Mouse (Mus musculus) gastrocnemius, postnatal 25 days (tissue): ENCODE data around the gene Sapcd1. TPM values are rescaled to one million over a fixed set of nuclear protein-coding genes. Genes with fewer than 3 reads are reported as not detected.
A peak's percentile ranks its signal among the peaks of the same experiment; 100 is the strongest.
"Not testable (repeated sequence)": the region's sequence is repeated elsewhere in the genome, so short reads cannot be mapped to it uniquely, and the experiment has no call there.

Experiments used
- DNase-seq: peaks from one replicate; pipeline ENCODE4 v3.0.0; 2022
- total RNA-seq, 2 experiments: library from RNA; stranded (reverse); gene quantifications; 1 replicate in 1 of 2; 2 replicates in 1 of 2; pipeline ENCODE4 v1.2.3; 2021

Sapcd1 gene
- total RNA-seq, 2 experiments from 2014 or later = 0.31 TPM; not detected in 1

DNA sequence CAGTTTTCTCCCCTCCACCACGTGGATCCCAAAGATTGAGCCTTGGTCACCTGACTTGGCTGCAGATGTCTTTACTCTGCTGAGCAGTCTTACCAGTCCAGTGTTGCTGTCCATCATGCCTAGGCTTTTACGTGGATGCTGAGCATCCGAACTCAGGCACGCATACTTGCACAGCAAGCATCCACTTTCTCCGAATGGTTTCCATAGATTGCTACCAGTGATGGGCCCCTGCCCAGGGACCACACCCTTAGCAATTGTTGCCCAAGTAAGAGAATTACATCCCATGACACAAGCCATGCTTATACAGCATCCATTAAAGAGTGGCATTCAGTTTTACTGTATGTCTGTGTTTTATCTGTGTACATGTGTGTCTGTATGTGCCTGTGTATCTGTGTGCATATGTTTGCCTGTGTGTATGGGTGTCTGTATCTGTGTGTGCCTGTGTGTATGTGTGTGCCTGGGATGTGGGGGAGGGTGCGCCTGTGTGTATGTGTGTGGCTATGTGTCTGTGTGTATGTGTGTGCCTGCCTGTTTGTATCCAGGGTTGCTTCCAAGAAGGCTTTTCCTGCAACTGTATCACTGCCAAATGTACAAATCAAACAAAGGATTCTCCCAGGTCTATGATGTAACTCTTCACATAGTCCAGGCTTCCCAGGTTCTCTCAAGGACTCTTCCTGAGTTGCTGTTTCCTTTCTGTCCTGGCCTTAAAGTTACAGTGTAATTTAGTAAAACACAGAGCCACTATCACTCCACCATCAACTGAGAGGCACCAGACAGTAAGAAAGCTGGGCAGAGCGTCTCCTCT, 28.1 kb upstream of the Sapcd1 start:
- no peak for DNase-seq

DNA sequence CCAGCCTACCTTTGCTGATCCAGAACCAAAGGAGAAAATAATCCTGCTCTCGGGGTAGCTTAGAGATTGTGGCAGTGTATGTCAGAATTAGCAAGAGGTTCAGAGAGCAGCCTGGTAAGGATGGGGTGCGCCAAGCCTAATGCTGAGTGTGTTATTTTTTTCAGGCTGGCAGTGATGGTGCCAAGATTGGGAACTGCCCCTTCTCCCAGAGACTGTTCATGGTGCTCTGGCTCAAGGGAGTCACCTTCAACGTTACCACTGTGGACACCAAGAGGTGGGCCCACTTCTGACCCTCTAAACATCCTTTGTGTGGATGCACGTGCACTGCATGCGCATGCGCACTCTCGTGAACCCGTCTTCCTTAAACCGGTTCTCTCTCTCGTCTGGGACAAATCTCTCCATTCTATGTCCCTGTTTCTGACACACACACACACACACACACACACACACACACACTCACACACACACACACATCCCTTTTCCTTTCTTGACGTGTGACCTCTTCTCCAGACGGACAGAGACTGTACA, 24.5 kb upstream of the Sapcd1 start:
- DNase-seq = no peak

DNA sequence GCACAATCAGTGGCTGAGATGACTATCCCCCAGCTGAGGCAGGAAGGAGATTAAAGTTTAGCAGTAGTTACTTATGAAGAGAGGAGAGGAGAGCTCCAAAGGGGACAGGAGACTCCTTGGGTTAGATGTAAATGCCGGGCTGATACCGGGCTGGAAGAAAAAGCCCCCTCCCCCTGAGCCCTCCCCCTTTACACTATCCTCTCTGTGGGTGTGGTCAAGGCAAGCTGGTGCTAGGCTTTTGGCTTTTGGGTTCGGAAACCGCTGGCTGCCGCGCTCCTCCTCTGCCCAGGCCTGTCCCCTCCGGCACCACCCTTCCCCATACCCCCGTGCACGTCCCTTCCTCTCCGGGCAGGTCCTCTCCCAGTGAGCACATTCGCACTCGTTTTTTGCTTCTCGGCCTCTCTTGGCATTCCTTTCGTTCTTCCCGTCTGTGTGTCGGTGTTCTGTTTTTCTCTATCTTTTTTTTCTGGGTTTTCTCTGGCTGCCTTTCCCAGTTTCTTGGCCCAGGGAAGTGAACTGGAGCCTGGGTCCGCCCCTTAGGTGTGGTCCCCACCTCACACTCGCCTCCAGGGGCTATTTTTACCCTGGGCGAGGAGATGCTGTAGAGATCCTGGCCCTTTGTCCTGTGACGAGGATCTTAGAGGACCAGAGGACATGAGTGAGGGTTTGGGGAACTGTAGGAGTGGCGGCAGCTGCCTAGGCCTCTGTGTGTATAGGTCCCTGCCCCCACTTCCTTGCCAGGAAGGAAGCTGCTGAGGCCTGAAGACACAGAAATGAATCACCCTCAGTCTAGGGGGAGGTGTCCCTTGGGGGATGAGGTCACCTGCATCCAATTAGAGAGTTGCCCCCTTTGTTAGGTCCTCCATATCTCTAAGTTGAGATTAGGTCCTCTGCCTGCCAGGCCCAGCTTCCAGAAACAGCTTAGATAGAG, 23.6 kb upstream of the Sapcd1 start:
- peak; percentile 72 for DNase-seq

DNA sequence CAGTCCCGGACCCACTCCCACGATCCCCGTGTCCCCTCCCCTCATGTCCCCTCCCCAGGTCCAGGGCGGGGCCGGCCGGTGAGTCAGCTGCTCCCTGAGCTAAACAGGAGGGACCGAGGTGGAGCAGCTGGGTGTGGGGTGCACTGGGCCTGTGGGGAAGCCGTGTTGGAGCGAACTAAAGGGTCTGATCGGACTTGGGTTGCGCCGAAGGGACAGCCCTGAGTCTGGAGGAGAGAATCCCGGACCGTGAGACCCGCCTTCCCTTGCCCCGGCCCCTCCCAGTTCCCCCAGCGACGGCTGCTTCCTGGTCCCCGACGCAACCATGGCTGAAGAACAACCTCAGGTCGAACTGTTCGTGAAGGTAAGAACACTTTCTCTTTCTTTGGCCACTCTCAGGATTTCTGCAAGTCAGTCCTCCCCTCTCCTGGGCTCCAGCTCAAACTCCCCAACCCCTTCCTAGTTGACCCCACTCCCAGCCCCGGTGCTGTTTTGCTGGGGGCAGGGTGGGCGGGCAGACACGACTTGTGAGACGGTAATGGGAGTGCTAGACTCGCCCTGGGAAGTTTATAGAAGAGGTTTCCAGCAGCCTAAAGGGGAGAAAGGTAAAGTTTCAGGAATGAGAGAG, 22.4 kb upstream of the Sapcd1 start:
- peak; percentile 80 for DNase-seq

DNA sequence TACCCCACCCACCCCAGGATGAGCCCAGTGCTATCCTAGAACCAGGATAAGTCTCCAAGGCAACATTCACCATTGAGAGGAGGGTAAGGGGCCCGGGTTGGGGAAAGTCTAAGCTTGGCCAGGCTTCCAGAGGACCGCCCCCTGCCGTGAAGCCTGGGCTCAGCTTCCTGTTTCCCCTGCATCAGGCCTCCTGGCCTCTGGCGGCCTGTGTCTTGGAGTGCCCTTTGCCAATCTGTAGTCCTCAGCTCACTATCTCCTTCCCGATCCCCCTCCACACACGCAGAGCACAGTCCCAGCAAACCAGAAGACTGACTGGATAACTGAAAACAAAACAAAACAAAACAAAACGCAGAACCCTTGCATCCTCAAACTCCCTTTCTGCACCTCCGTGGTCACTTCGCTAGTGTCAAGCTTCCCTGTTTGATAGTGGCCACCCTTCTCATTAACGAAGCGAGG, 21.8 kb upstream of the Sapcd1 start, which contains the start of gene Clic1:
Gene Clic1 (plus strand): TSS at position 406 of the 456 bp plus-strand sequence.
- DNase-seq = peak; percentile 58

DNA sequence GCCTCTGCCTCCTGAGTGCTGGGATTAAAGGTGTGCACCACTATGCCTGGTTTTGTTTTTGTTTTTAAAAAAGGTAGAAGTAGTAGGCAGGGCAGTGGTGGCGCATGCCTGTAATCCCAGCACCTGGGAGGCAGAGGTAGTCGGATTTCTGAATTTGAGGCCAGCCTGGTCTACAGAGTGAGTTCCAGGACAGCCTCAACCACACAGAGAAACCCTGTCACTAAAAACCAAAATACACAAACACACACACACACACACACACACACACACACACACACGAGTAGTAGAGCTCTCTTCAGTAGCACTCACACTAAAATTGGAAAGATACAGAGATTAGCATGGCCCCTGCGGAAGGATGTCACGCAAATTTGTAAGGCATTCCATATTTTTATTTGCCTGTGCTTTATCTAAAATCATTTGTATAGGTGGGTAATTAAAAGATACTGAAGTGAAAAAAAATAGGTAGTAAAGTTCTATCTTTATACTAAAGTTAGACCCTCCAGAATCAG, 21.2 kb upstream of the Sapcd1 start:
- no peak for DNase-seq

DNA sequence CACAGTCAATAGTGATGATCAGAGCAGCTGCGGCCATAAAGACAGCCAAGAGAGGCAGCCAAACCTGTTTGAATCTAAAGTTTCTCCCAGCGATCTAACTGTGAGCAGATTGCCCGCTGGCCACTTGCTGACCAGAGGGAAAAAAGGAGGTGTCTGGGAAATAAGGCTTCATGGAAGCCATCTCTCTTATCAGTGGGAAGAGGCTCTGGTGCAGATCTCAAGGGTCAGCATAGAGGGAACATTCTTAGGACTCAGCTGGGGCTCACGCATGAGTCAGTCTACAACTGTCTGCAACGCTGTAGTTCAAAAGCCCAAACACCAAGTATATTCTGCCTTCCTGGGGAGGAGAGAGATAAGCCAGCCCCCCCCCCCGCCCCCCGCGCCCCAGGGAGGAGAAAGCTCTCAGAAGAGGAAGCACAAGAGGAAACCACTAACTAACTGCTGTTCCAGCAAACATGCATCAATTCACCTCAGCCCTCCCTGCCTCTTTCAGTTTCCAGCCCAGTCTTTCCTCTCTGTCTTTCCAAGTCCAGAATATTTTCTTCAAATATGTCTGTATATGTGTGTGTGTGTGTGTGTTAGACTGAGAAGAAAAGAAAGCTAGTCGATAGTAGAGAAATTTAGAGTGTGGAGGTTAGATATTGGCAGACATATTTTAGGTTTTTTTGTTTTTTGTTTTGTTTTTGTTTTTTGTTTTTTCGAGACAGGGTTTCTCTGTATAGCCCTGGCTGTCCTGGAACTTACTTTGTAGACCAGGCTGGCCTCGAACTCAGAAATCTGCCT, 20.5 kb upstream of the Sapcd1 start:
- DNase-seq = peak; percentile 34

DNA sequence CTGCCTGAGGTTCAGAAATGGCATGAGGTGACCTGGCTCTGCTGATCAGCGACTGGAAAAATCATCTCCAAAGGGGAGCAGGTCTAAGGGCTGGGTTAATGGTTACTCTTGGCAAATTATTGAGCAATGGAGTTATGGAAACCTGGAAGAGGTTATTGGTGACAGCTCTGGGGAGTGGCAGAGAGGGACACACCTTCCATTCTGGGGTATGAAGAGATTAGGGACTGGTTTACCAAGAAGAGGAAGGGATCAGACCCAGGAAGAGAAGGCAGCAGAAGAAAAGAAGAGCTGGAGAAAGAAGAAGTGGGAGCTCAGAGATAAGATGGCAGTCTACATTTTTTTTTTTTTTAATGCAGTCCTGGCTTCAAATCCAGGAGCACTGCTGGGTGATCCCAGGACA, 19.9 kb upstream of the Sapcd1 start:
- no peak for DNase-seq

DNA sequence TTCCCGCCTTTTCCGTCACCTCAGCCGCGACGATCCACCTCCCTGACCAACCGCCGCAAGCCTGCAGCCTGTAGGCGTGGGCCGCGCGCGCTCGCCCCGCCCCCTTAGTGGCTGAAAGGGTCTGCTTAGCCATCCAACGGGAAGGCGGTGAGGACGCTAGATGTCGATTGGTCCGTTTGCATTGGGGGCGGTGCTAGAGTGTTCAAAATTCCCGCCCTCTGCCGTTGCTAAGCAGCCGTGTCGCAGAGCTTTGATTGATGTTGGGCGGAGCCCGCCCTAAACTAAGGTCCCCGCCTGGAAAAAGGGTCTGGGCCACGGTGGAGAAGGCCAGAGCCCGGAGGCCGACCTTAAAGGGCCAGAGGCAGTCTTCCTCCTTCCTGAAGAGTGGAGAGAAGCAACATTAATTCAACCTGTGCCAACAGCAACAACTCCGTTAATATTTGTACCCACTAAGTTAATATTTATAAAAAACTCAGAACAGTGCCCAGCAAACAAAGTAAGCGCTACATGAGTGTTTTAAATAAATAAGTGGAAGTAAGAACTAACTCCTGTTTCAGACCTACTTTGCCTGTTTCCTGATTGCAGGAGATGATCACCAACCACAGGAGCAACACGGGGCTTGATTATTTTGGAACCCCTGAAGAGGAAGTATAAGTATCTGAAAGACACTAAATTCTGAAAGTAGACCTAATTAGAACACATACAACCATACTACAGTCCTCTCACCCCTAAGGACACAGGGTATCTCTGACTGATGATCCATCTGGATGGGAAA, 19.1 kb upstream of the Sapcd1 start, which contains the start of gene Msh5:
Gene Msh5 (minus strand): TSS at position 65 of the 775 bp plus-strand sequence.
- peak; percentile 98 for DNase-seq

DNA sequence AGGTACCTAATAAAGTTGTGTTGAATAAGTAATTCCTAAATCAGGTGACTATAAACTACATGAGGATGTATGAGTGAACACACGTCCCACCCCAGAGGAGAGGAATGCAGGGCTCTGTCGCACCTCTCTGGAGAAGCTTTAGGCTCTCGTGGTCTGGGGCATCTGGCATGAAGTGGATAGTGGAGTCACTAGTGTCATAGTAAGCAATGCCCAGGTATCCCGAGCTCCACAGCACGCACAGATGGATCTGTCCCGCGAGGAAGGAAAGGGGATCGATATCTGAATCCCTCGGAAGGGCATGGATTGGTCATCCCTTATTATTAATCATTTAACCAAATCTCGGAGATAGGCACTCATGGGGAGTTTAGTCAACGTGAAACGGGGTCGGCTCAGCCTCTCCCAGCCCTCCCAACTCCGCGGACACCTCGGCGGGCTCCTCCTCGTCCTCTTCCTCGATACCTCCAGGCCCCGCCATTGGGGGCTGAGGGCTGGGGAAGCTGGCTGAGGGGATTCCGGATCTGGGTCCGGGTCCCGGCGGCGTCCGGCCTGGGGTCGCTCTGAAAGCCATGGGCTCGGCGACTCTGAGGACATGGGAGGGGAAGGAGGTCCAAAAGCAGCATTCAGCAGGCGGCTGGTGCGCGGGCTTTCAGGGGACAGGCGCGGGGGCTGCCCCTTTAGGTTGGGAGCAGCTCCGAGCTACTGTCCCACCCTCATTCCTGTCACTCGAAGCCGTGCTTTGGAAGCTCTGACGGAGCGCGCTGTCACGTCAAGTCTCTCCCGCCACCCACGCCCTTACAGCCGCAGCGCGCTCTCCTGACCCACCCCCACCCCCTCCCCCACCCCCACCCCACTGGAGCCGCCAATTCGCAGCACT, 18.2 kb upstream of the Sapcd1 start:
- no peak for DNase-seq

DNA sequence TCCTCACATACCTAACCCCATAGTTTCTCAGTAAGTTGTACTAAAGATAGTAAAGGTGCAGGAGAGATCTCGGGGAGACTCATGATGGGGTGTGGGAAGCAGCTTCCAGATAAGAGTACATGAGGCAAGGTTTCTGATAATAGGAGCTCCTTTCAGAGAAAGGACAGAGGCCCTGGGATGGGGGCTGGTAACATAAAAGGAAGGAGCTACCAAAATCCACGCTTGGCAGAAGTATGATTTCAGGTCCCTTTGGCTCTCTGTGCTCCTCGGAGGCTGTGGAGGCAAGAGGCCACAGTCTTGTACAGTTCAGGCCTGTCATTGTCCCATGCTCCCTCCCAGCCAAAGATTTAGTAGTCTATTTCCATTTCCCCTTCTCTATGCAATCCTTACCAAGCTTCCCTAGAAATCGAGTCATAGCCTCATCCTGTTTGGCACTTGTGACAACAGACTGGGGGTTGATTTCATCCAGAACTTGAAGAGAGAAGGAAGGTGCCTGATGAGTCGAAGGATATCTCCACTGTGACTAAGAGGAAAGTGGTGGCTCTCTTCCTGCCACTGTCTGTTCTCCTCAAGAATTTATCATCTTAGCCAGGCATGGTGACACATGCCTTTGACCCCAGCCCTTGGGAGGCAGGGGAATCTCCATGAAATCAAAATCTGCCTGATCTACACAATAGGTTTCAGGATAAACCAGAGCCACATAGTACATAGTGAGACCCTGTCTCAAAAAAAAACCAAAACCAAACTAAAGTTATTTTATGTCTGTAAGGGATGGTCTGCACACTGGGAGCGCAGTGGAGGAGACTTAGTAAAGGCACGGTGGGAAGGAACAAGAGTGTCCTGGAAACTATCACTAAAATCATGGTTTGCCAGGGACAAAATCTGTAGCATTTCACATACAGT, 17.3 kb upstream of the Sapcd1 start:
- DNase-seq = no peak

DNA sequence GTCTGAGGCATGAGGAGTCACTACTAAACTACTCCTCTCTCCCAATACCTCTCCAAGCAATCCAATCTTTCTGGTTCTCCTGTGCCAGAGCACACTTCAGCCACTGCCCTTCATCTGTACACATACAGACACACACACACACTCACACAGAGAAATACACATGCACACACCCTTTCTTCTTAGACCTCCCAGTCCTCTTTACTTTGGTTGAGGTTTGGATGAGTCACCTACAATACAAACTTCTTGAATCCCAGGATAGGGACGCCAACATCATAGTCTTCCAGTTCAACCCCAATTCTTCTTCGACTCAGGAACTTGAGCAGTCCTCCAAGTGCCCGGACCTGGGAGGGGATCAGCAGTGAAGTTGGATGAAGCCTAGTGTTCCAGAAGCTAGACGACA, 16.0 kb upstream of the Sapcd1 start:
- DNase-seq = no peak

DNA sequence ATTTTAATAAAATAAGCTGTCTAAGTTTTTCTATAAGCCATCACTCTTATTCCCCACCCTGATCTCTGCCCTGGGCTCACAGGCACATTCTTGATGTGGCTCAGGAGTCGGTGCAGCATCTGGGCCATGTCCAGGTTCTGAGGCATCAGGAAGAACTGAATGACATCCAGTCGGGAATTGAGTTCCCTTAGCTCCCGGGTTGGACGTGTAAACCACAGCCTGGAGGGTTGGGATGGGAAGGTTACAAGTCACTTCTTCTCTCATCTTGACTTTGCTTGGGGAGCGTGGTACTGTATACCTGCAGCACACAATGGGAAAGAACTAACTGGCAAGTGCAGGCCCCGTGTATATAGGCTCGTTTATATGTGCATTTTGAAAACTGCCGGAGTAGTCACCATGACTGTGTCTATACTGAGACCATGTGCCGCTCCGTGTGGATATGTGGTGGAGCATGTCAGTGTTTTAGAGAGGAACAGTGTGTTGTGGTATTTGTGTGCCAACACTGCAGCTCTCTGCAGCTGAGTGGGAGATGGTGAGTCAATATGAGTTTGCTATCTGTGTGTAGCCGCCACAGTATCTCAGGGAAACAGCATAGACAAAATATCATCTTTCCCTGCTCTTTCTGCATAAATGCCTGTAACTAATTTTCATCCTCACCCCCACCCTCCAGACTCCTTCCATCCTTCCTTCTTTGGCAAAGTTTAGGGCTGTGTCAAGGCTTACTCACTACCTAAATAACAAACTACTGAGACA, 11.5 kb upstream of the Sapcd1 start:
- no peak for DNase-seq

DNA sequence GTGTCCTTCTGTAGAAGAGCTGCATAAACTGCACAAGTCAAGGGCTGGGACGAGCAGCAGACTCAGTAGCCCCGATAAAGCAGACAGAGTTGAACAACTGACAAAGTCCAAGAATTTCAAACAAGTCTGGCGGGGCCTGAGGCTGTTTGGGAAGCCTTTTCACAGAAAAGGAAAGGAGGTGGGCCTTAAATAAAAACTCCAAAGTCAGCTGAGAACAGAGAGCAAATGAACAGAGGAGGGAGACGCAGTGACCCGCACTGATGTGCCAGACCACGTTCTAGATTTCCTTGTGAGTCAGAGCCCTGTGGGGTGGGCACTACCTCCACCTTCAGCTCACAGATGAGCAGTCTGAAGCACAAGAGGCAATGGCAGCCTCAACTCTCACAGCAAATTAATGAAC, 7.1 kb upstream of the Sapcd1 start:
- no peak for DNase-seq

DNA sequence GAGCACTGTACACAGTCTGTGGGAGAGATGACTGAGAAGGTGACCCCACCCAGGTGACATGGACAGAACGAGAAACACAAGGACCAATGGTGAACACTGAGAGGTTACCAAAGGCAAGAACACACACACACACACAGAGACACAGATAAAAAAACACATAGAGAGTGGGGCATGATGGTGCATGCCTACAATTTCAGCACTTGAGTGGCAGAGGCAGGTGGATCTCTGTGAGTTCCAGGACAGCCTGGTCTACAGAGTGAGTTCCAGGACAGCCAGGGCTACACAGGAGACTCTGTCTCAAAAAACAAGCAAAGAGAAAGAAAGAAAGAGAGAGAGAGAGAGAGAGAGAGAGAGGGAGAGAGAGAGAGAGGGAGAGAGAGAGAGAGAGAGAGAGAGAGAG, 5.9 kb upstream of the Sapcd1 start:
- not testable (repeated sequence) for DNase-seq

DNA sequence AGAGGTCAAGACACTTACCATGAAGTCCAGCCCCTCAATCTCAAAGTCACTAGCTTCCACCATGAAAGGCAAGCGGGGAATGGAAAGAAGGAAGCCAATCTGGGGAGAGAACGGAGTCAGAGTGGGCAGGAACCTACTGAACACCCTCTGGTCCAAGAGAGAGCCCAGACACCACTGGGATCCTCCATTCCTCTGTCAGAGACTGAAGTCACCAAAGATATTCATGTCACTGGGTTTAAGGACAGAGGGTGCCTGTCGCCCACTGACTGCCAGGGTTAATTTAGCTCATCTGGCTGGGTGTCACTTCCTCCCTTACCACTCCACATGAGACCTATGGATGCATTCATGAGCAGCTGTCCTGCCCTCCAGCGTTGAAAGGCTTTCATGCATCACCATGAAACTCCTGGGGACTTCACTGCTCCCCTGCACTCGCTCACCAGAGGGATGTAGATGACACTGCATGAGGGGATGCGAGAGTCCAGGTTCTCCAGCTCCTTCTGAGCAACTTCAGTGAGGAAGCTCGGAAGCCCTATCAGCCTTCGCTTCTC, 4.6 kb upstream of the Sapcd1 start:
- DNase-seq = no peak

DNA sequence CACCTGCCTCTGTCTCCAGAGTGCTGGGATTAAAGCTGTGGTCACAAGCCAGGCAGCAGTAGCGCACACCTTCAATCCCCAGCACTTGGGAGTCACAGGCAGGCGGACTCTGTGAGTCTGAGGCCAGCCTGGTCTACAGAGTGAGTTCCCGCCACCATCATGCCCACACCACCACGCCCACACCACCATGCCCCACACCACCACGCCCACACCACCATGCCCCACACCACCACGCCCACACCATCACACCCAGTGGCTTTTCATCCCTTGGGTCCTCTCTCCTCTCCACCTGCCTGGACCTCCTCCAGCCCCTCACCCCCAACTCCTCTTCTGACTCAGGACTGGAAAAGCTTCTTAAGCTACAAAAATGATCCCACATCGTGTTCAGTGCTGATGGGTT, 4.1 kb upstream of the Sapcd1 start:
- no peak for DNase-seq
